Mouse (Mus musculus): ENCODE results near the gene St6galnac3. TPM values are rescaled to one million over a fixed set of nuclear protein-coding genes. Genes with fewer than 3 reads are reported as not detected.

St6galnac3 gene
- total and polyA plus RNA-seq, 2 experiments from 2014 or later: 6.9 to 16.6 TPM

- no peak overlapping the region for H3K4me3 ChIP-seq (ENCODE audit: low read depth, low read length)
- no peak for TF ChIP-seq CTCF (IDR thresholded peaks at IDR 0.05; ENCODE audit: low read depth)
- H3K4me1 ChIP-seq (ENCODE audit: insufficient read depth): no peaks in the 10 kb centered on the region
- whole genome bisulfite sequencing: 93% methylated on average over 11 of the region's 11 CpGs
- no peaks in the 10 kb centered on the region for H3K36me3 ChIP-seq (ENCODE audit: insufficient read depth)
- no peak overlapping the region for H3K27ac ChIP-seq (ENCODE audit: low read depth, low read length)
- no peaks in the 10 kb centered on the region for H3K9me3 ChIP-seq (ENCODE audit: low read length)
- H3K9ac ChIP-seq: no peak overlapping the region
- H3K4me2 ChIP-seq (ENCODE audit: low read depth): no peak overlapping the region
- no peak for DNase-seq
- no peaks in the 10 kb centered on the region for H3K27me3 ChIP-seq (ENCODE audit: insufficient read depth, low read length)
- ATAC-seq: no peak
These were observed 524.9 kb downstream of the St6galnac3 start for GRCm38 (mm10) chr3:153200076-153200475.

- no peak for TF ChIP-seq CTCF (IDR thresholded peaks at IDR 0.05; ENCODE audit: low read depth)
- Histone ChIP-seq H3K36me3 (ENCODE audit: insufficient read depth) (no peaks in the 10 kb centered on the region), H3K4me3 (ENCODE audit: low read depth, low read length) (no peak overlapping the region), H3K4me2 (ENCODE audit: low read depth) (no peak overlapping the region), H3K4me1 (ENCODE audit: insufficient read depth) (no peaks in the 10 kb centered on the region), H3K9ac (no peak overlapping the region), H3K27me3 (ENCODE audit: insufficient read depth, low read length) (no peaks in the 10 kb centered on the region), H3K27ac (ENCODE audit: low read depth, low read length) (no peak overlapping the region), H3K9me3 (ENCODE audit: low read length) (no peaks in the 10 kb centered on the region)
- WGBS: 57% methylated on average over 8 of the region's 8 CpGs
- DNase-seq (no peak), ATAC-seq (no peak)
These were observed 525.7 kb downstream of the St6galnac3 start for GRCm38 (mm10) chr3:153199251-153199650.

GRCm38 (mm10) chr3:153198514-153198913 is 526.5 kb downstream of the St6galnac3 start:
- no peak for ATAC-seq
- Histone ChIP-seq H3K4me1 (ENCODE audit: insufficient read depth) (no peaks in the 10 kb centered on the region), H3K9me3 (ENCODE audit: low read length) (no peaks in the 10 kb centered on the region), H3K9ac (no peak overlapping the region), H3K27ac (ENCODE audit: low read depth, low read length) (no peak overlapping the region), H3K27me3 (ENCODE audit: insufficient read depth, low read length) (no peaks in the 10 kb centered on the region), H3K4me2 (ENCODE audit: low read depth) (no peak overlapping the region), H3K4me3 (ENCODE audit: low read depth, low read length) (no peak overlapping the region), H3K36me3 (ENCODE audit: insufficient read depth) (no peaks in the 10 kb centered on the region)
- no peak for TF ChIP-seq CTCF (IDR thresholded peaks at IDR 0.05; ENCODE audit: low read depth)
- 81% methylated on average over 4 of the region's 4 CpGs for WGBS
- no peak for DNase-seq

GRCm38 (mm10) chr3:153193025-153193424 is 531.9 kb downstream of the St6galnac3 start:
- no peak for TF ChIP-seq CTCF (IDR thresholded peaks at IDR 0.05; ENCODE audit: low read depth)
- Histone ChIP-seq H3K4me3 (ENCODE audit: low read depth, low read length) (no peak overlapping the region), H3K36me3 (ENCODE audit: insufficient read depth) (no peaks in the 10 kb centered on the region), H3K9me3 (ENCODE audit: low read length) (no peaks in the 10 kb centered on the region), H3K27me3 (ENCODE audit: insufficient read depth, low read length) (no peaks in the 10 kb centered on the region), H3K4me2 (ENCODE audit: low read depth) (no peak overlapping the region), H3K27ac (ENCODE audit: low read depth, low read length) (no peak overlapping the region), H3K9ac (no peak overlapping the region), H3K4me1 (ENCODE audit: insufficient read depth) (no peaks in the 10 kb centered on the region)
- ATAC-seq (no peak), DNase-seq (no peak)
- WGBS: 77% methylated on average over 7 of the region's 7 CpGs

GRCm38 (mm10) chr3:153190742-153191141 is 534.2 kb downstream of the St6galnac3 start:
- Histone ChIP-seq H3K9me3 (ENCODE audit: low read length) (no peaks in the 10 kb centered on the region), H3K27ac (ENCODE audit: low read depth, low read length) (no peak overlapping the region), H3K4me2 (ENCODE audit: low read depth) (no peak overlapping the region), H3K9ac (no peak overlapping the region), H3K27me3 (ENCODE audit: insufficient read depth, low read length) (no peaks in the 10 kb centered on the region), H3K4me1 (ENCODE audit: insufficient read depth) (no peaks in the 10 kb centered on the region), H3K4me3 (ENCODE audit: low read depth, low read length) (no peak overlapping the region), H3K36me3 (ENCODE audit: insufficient read depth) (no peaks in the 10 kb centered on the region)
- ATAC-seq (no peak), DNase-seq (no peak)
- TF ChIP-seq CTCF (IDR thresholded peaks at IDR 0.05; ENCODE audit: low read depth): no peak
- WGBS: 85% methylated on average over 2 of the region's 2 CpGs

GRCm38 (mm10) chr3:153189685-153190467 is 535.1 kb downstream of the St6galnac3 start:
- WGBS: 81% methylated on average over 6 of the region's 6 CpGs
- no peak for ATAC-seq
- no peak for DNase-seq
- Histone ChIP-seq H3K27ac (ENCODE audit: low read depth, low read length) (no peak overlapping the region), H3K27me3 (ENCODE audit: insufficient read depth, low read length) (no peaks in the 10 kb centered on the region), H3K4me3 (ENCODE audit: low read depth, low read length) (no peak overlapping the region), H3K4me2 (ENCODE audit: low read depth) (no peak overlapping the region), H3K9me3 (ENCODE audit: low read length) (no peaks in the 10 kb centered on the region), H3K36me3 (ENCODE audit: insufficient read depth) (no peaks in the 10 kb centered on the region), H3K9ac (no peak overlapping the region), H3K4me1 (ENCODE audit: insufficient read depth) (no peaks in the 10 kb centered on the region)
- TF ChIP-seq CTCF (IDR thresholded peaks at IDR 0.05; ENCODE audit: low read depth): no peak

- Histone ChIP-seq H3K4me3 (ENCODE audit: low read depth, low read length) (no peak overlapping the region), H3K4me2 (ENCODE audit: low read depth) (no peak overlapping the region), H3K9me3 (ENCODE audit: low read length) (no peaks in the 10 kb centered on the region), H3K9ac (no peak overlapping the region), H3K36me3 (ENCODE audit: insufficient read depth) (no peaks in the 10 kb centered on the region), H3K27ac (ENCODE audit: low read depth, low read length) (no peak overlapping the region), H3K27me3 (ENCODE audit: insufficient read depth, low read length) (no peaks in the 10 kb centered on the region), H3K4me1 (ENCODE audit: insufficient read depth) (no peaks in the 10 kb centered on the region)
- no peak for TF ChIP-seq CTCF (IDR thresholded peaks at IDR 0.05; ENCODE audit: low read depth)
- ATAC-seq (no peak), DNase-seq (peak; percentile 29)
- 67% methylated on average over 2 of the region's 2 CpGs for WGBS
These were observed 536.8 kb downstream of the St6galnac3 start for GRCm38 (mm10) chr3:153188224-153188623.
